Mouse (Mus musculus): ENCODE measurements around the gene March6.

- no peak for TF ChIP-seq CTCF (IDR thresholded peaks at IDR 0.05)
- TF ChIP-seq POLR2A (IDR thresholded peaks at IDR 0.05; ENCODE audit: insufficient read depth, low read depth, low read length), result no peak
Measured at GRCm38 (mm10) chr15:31534421-31535258, 3.8 kb upstream of the March6 start.

Measured in heart, adult 2 months (tissue).